Mouse (Mus musculus): Measurements from ENCODE around the gene Dhps.
"Not testable (repeated sequence)": the region's sequence is repeated elsewhere in the genome, so short reads cannot be mapped to it uniquely, and the experiment has no call there.

Dhps gene

GRCm38 (mm10) chr8:85057367-85057766 is 14.2 kb upstream of the Dhps start:
- intact Hi-C loops (cut with DNase I) = no loop called here

DNA sequence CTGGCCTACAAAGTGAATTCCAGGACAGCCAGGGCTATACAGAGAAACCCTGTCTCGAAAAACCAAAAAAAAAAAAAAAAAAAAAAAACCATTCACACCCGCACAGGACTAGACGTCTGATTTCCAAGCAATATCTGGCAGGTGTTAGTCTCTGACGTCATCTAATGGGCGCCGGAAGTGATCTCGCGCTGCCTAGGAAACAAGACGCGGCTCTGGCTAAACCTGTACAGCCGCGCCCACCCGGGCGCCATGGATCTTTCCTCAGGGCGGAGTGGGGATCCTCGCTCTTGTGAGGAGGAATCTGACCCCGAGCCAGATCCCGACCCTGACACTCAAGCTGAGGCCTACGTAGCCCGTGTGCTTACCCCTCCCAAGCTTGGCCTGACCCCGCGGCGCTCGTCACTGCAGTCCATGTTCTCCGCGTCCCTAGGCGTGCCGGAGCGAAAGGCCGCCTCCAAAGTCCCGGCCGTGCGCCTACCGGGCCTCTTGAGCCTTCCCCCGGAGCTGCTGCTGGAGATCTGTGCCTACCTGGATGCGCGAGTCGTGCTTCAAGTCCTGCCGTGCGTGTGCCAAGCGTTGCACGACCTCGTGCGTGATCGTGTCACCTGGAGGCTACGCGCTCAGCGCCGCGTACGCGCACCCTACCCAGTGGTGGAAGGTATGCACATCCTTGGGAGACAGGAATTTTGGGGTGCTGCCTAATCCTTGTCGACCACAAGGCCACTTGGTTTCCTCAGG is 11.5 kb upstream of the Dhps start, which contains the start of gene Fbxw9:
Gene Fbxw9, plus strand, starts transcription at position 177 of the 738 bp plus-strand sequence.
- intact Hi-C loops (cut with DNase I) = no loop called here

DNA sequence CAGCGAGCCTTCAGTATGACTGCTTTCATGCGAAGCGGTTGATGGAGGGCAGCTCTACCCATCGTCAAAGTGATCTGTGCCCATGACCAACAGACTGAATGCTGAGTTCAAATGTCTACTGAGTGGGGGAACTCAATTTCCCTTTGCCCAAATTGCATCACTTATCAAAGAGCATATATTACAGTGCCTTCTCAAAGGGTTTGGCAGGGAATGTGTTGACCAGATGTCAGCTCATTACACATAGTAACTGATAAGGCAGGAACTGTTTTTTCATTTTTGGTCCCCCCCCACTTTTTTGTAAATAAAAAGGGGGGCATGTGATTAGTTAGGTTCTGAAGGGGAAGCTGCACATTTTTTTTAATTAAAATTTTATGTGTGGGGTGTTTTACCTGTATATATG is 9.0 kb upstream of the Dhps start:
- intact Hi-C loops (cut with DNase I) = no loop called here

GRCm38 (mm10) chr8:85065213-85065612 is 6.3 kb upstream of the Dhps start:
- intact Hi-C loops (cut with DNase I) = no loop called here

GRCm38 (mm10) chr8:85067155-85067554 is 4.4 kb upstream of the Dhps start:
- intact Hi-C loops (cut with DNase I) = no loop called here

GRCm38 (mm10) chr8:85067982-85068381 is 3.6 kb upstream of the Dhps start, which contains the start of gene Gm5741:
Gm5741 (minus strand) TSS chr8:85067982.
- intact Hi-C loops (cut with DNase I) = no loop called here

DNA sequence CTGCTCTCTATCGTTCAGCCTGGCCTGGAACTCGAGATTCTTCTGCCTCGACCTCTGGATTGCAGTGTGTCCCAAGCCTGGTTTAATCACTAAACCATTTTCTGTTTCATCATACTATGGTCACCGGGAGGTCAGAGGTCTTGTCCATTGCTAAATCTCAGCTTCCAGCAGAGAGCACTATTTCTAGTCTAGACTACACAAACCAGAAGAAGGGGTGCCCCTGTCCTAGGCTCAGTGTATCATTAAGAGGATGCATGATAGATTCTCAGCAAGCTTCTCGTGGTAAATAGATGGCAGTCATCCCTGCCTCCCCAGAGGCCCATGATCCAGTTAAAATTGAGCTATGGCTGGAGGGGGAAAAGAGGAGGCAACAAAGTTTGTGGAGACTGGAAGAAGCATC is 516 bp upstream of the Dhps start:
- intact Hi-C loops (cut with DNase I) = loop anchor here (5.0 kb wide), 1 partner anchor 34 kb away; the partner anchor contains the start of gene Tnpo2

GRCm38 (mm10) chr8:85072364-85072929 is 890 bp downstream of the Dhps start:
- intact Hi-C loops (cut with DNase I) = loop anchor here (5.0 kb wide), 1 partner anchor 35 kb away; the partner anchor contains the start of gene Tnpo2

GRCm38 (mm10) chr8:85073041-85073612 is 1.6 kb downstream of the Dhps start:
- intact Hi-C loops (cut with DNase I) = loop anchor here (5.0 kb wide), 1 partner anchor 36 kb away; the partner anchor contains the start of gene Tnpo2

GRCm38 (mm10) chr8:85074167-85074566 is 2.6 kb downstream of the Dhps start:
- intact Hi-C loops (cut with DNase I) = loop anchor here (5.0 kb wide), 1 partner anchor 37 kb away; the partner anchor contains the start of gene Tnpo2

GRCm38 (mm10) chr8:85074617-85075016 is 3.1 kb downstream of the Dhps start:
- intact Hi-C loops (cut with DNase I) = loop anchor here (5.0 kb wide), 3 partner anchors 37 to 223 kb away; partner anchors contain the start of genes Orc6, Tnpo2 and Vps35

GRCm38 (mm10) chr8:85076001-85076400 is 4.4 kb downstream of the Dhps start:
- intact Hi-C loops (cut with DNase I) = loop anchor here (5.0 kb wide), 2 partner anchors 96 to 221 kb away; partner anchors contain the start of genes Orc6 and Vps35

GRCm38 (mm10) chr8:85076993-85077392 is 5.4 kb downstream of the Dhps start:
- intact Hi-C loops (cut with DNase I) = loop anchor here (5.0 kb wide), 2 partner anchors 95 to 220 kb away; partner anchors contain the start of genes Orc6 and Vps35

DNA sequence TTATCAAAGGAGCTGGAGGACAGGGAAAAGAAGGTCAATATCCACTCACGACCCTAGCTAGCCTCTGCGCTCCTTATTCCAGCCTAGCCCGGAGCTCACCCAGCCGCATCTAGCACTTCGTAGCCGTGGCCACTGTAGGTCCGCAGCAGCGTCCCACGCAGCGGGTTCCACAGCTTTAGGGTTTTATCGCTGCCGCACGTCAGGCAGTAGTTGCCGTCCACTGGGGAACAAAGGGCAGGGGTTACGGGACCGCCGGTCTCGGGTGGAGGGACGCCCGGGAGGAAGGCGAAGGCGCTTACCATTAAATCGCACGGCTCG is 8.6 kb downstream of the Dhps start:
- intact Hi-C loops (cut with DNase I) = no loop called here

- intact Hi-C loops (cut with DNase I) = no loop called here
Measured at GRCm38 (mm10) chr8:85080532-85081215, 9.1 kb downstream of the Dhps start, which contains the start of gene Wdr83os. Wdr83os (plus strand) TSS chr8:85080740.

DNA sequence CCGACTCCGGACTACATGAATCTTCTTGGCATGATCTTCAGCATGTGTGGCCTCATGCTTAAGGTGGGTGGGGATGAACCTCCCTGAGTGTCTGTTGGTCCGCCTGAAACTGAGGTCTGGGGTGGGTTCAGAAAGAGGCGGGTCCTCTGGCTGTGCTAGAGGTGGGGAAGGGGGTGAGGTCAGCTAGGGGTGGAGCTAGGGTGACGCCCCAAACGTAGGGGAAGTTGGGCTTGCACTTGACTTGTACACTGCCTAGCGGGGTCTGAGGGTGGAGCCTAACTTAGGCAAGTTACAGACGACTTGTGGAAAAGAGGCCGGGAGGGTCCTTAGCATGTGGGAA is 9.6 kb downstream of the Dhps start, which contains the start of gene Wdr83:
Gene Wdr83, minus strand, starts transcription at position 91 of the 340 bp plus-strand sequence.
- intact Hi-C loops (cut with DNase I) = no loop called here

DNA sequence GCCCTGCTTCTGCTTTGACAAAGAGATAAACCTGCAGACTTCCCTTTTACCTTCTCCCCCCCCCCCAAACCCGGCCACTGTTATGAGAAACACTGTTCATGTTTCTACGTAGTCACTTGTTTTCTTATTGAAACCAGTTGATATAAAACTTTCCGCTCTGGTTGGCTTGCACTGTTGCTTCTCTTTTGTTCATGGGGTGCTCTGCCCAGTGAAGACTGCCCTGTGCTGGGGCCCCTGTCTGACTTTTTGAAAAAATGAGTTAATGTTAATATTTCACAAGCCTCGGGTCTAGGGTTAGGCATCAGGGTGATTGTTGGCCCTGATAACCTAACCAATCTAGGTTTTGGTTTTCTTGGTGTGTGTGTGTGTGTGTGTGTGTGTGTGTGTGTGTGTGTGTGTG is 10.6 kb downstream of the Dhps start:
- intact Hi-C loops (cut with DNase I) = not testable (repeated sequence)

DNA sequence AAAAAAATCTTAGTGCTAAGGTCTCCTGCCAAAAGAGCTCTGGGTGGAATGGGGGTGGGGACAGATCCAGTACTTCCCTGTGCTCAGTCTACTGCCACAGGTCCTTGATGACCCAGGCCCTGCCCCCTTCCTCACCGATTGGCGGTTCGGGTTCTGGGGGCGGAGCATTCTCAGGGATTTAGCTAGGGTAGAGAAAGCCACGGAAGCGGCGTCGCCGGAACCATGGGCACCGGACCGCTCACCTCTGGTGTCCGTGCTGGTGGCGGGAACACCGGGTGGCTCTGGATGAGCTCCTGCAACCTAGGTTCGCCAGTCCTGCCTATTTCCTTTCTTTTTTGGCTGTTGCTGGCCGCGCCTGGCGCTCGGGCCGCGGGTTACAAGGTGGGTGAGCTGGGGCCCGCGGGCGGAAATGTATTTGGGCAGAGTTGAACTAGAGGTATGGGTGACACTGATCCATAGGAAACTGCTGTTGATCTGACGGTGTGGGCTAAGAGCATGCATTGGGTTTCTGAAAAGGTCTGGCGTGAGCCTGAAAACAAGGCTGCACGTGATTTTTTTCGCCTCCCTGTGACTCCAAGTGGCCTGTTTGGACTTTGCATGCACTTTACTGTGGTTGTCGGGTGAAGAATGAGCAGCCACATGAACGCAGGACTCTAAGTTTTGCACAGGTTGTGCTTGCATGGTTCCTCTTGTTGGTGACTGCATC is 11.7 kb downstream of the Dhps start, which contains the start of gene Man2b1:
Gene Man2b1, plus strand, starts transcription at position 163 of the 706 bp plus-strand sequence.
- intact Hi-C loops (cut with DNase I) = no loop called here

- intact Hi-C loops (cut with DNase I) = no loop called here
Measured at GRCm38 (mm10) chr8:85084633-85085032, 13.1 kb downstream of the Dhps start.

DNA sequence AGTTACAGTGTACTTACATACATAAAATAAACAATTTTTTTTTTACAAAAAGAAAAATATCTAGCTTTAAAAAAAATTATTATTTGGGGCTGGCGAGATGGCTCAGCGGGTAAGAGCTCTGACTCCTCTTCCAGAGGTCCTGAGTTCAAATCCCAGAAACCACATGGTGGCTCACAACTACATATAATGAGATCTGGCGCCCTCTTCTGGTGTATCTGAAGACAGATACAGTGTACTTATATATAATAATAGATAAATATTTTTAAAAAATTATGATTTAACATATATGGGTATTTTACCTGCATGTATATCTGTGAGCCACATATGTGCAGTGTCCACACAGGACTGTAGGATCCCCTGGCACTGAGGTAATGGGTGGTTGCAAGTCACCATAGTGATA is 14.7 kb downstream of the Dhps start:
- intact Hi-C loops (cut with DNase I) = no loop called here

DNA sequence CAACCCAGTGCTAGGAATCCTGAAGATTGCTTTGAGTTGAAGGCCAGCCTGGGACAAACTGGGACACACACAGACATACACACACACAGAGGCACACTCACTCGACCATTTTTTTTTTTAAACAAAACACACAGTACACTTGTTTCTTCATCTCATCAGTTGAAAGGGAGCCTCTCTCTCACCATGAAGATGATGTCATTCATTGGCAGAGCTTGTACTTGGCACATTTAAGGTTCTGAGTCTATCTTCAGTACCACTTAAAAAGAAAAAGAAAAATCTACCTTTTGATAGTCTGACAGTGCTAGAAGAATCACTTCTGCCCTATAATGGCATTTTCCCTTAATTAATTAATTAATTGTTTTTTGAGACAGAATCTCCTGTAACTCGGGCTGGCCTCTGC is 17.2 kb downstream of the Dhps start:
- intact Hi-C loops (cut with DNase I) = no loop called here
